Mouse (Mus musculus) frontal cortex, postnatal 25 days (tissue): ENCODE measurements at regions not wholly inside any gene's neighbourhood (a gene's known extent, or its start where the extent isn't known, plus 50 kb on each side); places are given as distances from the start of the nearest gene placed in this dataset.
A peak's percentile ranks its signal among the peaks of the same experiment; 100 is the strongest.

Experiments
- DNase-seq, 2 experiments: peaks; one replicate each; pipeline ENCODE4 v3.0.0; 2022; ENCODE audit warnings: low spot score in 2 of 2

DNA sequence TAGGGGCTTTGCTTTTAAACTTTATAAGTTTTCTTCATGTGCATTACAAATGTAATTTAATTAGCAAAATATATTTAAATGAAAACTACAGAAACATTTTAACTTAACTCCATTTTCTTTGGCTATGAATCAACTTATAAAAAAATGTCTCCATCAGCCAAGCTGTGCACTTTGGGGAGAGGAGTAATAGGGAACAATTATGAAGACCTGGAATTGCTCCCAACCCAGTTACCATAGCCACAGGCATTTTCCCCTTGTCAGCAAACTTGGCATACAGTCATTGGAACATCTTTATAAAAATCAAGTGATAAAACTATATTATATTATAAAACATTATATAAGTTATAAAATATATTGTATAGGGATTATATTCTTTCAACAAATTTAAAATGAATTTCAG lies 65.0 kb downstream of the Atxn7l3b start:
- no peak for DNase-seq

DNA sequence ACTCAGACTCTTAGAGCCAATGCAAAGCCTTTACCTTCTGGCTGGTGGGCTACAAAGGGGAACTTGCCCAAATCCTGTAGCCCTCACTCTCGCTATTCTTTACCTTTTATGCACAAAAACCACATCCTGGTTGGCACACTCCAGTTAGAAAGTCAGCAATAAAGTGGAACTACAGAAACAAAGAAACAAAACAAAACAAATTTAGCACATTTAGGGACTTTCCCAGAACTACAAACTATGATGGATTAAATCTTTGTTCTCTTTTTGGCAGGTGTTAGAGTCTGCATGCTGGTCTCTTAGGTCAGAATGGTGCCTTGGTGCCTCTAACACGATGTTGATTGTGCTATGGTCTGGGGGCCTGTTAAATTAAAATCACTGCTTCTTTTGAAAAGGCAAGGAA lies 65.4 kb downstream of the Atxn7l3b start:
- DNase-seq, result no peak

DNA sequence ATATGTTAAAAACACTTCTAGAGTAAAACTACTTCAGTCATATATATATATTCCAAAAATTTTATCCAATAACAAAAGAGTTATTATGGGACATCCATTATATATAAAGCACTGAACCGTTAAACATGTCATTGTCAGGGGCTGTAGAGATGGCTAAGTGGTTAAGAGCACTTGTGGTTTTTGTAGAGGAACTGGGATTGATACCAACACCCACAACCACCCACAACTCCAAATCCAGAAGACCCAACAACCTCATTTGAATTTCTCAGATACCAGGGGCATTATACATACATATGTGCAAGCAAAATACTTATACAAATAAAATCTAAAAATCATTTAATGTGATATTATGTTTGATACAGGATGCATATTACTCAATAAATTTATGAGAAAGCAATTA lies 76.8 kb downstream of the Atxn7l3b start:
- DNase-seq, result no peak

DNA sequence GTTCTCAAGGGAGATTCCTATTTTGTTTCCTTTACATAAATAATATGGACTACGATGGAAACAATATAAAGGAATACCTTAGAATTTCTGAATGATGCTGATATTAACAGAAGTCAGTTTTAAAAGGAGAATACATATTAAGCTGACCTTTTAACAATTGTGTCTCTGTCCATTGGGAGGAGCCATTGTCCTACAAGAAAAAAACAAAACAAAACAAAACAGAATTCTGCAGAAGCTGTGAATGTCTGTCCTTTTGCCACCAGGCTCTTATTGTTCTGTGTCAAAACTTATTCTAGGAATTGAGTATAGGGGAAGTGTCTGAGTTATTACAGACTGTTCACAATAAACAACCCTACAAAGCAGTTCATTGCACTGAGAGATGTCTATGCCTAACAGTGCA lies 82.6 kb downstream of the Atxn7l3b start:
- DNase-seq, result no peak

DNA sequence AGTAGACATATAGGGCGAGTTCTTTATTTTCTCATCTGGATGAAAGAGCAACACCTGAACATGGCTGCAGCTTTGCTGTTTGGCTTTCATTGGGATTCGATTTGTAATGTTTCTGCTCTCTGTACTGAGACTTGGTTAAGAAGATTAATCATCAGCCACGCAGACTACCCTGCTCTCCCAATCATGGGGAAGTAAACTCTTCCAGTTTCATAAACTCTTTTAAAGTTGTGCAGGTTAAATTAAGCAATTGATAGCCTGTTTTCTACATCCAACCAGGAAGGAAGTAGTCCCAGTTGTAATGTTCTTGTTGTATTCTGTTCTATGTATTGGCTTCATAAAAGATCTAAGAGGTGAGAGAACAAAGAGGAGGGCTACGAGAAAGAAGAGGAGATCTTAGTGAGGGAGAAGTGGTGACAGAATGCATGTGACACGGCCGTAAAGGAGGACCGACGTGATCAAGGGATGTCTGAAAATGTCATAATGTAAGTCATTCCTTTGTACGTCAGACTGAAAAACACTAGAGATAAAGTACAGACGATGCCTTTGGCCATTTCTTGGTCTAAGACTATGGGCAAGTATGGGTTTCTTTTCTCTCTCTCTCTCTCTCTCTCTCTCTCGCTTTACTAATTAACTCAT lies 91.3 kb downstream of the Atxn7l3b start:
- DNase-seq, result no peak

DNA sequence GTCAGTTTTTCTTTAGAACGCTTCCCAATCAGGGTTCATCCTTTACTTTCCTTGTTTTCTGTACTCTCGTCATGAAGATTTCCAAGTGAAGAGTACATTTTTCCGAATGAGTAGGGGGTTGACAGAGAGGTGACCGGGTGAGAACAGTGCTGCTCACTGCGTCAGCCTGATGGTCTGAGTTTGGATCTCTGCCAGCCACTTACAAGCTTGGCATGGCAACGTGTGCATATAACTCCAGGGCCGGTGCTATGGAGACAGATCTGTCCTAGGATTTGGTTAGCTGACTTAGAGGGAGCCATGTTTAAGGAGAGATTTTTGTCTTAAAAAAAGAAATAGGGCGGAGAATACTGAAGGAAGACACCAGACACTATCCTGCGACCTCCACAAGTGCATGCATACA lies 92.8 kb downstream of the Atxn7l3b start:
- DNase-seq, result no peak

DNA sequence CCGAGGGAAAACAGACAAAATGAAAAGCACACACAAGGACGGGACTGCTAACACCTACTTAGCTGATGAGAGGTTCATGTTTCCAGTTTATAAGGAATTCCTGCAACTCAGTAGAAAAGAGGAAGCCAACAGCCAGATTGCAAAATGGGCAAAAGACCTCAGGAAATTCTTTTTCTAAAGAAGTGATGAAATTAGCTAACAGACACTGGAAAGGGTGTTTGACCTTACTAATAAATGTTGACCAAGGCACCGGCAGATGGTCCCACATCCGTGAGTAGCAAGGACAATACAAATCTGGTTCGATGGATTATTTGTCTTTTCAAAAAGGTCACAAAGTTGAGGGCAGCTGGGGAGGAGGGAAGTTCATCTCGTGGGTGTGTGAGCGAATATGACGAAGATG lies 93.3 kb downstream of the Atxn7l3b start:
- no peak for DNase-seq

DNA sequence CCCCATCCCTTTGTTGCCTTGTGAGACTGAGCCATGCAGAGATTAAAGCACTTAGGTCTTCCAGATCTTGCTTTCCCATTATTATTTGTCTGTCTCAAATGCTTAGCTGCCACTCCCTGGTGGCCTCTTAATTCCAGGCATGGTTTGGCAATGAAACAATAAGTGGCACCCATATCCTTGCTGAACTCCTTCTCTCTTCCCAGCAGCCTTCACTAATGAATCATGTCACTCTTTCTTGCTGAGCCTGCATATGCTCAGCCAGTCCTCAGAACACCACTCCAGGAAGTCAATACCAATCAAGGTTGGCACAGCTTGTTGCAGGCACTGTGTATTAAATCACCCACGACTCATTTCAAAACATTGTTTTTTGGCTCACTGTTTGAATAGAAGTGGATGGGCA lies 118.6 kb downstream of the Atxn7l3b start:
- no peak for DNase-seq

DNA sequence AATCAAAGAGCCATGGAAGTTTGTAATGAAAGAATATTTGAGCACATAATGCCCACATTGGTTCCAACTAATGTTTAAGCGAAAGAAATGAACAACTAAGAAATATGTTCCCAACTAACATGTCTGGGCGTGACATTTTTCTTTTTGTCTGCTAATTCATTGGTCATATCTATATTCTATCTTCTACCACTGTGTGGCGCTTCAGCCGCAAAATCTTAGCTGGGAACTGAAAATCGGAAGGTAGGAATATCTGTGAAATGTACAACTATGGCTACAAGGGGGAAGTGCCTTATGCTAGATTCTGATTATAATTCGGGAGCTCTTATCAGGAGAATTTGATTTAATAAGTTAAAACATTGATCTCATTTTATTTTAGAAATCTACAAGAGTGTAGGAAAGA lies 125.2 kb downstream of the Atxn7l3b start:
- peak in 1 of 2 experiments; percentile 5 for DNase-seq

DNA sequence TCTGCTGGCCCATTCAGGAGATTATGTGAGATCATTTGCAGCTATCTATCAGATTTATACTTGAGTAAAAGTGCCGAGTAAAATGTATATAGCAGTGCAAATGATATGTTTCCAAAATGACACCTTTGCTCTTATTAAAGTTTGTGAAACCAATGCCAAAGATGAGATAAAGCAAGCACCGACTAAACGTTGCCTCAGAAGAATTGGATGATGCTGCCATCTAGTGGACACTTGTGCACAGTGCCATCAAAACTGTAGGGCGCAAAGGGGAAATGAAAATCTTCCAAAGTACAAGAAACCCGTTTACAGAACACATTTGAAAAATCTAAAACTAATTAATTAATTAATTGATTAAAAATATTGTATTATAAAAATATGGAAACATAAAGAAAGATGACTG lies 127.2 kb downstream of the Atxn7l3b start:
- DNase-seq, result peak; percentile 6 to 34

DNA sequence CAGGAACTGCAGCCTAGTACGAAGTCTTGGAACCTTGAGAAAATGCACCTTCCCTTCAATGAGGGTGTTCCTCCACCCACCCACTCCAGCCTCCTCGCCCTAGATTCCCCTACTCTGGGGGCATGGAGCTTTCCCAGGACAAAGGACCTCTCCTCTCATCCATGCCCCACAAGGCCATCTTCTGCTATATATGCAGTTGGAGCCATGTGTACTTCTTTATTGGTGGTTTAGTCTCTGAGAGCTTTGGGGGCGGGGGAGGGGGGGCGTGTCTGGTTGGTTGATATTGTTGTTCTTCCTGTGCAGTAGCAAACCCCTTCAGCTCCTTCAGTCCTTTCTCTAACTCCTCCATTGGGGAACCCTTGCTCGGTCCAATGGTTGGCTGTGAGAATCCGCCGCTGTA lies 130.2 kb downstream of the Atxn7l3b start:
- DNase-seq, result no peak

DNA sequence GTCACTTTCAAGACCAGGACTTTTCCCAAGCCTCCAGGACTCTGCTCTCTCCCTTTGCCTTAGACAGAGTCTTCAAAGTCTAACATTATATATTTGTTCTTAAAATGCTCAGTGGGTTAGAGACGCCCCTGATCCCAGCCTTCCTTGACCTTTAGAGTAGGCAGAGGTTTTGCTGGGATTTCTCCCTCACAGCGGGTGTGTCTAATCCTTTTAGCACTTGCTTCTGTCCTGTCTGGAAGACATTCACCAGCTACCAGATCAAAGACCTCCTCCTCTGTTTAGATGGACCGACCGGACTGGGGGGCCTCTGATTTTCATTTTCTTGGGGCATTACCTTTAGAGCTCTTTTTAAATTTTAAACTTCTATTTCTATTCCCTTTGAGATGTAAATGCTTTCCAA lies 130.7 kb downstream of the Atxn7l3b start:
- DNase-seq, result no peak

DNA sequence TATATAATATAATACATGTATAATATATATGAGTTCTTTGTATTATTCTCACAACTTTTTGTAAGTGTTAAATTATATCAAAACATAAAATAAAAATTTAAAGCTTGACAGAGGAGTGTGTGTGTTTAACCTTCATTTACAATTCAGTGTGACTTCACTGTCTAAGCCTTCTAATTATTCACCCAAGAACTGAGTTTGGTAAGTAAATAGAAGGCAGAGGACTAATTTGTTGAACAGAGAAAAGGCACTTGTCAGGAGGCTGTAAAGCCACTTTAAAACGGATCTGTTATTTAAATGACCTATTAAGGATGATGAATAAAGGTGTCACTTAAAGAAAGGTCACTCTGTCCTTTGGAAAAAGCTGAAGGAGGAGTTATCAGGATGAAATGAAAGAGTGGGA lies 132.9 kb downstream of the Atxn7l3b start:
- DNase-seq, result no peak

DNA sequence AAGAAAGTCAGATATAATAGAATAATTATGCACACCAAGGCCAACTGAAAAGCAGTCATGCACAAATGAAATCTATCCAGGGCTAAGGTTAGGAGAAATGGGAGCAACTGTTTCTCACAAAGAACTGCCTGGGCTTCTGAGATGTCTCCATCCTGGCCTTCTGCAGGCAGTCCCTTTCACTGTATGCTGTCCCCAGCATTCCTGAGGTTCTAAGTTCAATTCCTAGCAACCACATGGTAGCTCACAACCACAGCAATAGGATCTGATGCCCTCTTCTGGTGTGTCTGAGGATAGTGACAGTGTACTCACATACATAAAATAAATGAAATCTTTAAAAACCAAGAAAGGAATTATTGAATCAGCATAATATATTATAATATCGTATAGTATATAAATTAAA lies 133.3 kb downstream of the Atxn7l3b start:
- DNase-seq, result no peak

DNA sequence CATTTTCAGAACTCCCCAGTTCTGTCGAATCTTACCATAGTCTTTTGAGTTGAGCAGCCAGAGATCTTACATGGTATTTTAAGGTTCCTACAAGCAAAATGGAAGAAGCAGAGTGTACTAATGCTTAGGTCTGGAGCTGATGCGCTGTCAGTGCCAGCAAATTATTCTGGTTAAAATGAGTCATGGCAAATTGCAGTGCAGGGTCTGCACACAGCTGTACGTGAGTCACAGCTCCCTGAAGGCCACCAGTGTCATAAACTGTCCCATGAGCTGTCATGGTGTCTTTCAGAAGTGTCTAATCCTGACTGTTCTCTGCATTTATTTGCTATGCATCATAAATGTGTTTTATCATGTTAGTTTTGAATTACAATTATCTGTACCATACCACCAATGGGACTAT lies 140.6 kb downstream of the Atxn7l3b start:
- DNase-seq, result no peak

DNA sequence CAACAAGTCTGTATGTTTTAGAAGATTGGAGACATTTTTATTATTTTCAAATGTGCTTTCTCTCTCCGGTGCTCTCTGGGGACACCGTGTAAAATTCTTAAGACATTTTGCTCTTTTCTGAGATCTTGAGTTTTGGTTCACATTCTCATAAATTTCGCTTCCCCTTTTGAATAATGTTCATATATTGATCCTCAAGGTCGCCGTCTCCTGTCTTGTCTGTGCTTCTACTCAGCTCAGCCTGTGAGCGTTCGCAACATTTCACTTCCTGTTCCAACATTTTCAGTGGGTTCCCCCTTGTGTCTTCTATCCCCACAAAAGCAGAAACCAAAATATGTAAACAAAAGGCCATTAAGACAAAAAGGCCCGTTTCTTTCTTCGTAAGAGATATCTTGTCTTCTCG lies 154.5 kb downstream of the Atxn7l3b start:
- DNase-seq, result no peak

DNA sequence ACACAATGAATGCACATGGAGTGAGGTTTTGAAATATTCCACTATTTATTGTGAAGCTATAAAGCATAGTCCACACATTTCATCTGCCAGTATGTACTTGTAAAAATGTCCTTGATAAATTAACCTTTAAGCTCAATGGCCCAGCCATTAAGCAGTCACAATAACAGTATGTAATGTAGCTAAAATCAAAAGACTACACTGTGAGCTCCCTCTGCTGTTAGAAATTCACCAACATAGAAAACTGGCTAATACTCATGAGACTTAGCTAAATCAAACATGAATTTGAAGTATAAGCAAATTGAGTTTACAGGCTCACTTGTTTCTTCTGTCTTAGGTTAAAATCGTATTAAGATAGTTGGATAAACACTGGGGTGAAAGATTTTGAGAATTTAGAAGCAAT lies 182.1 kb downstream of the Atxn7l3b start:
- no peak for DNase-seq

DNA sequence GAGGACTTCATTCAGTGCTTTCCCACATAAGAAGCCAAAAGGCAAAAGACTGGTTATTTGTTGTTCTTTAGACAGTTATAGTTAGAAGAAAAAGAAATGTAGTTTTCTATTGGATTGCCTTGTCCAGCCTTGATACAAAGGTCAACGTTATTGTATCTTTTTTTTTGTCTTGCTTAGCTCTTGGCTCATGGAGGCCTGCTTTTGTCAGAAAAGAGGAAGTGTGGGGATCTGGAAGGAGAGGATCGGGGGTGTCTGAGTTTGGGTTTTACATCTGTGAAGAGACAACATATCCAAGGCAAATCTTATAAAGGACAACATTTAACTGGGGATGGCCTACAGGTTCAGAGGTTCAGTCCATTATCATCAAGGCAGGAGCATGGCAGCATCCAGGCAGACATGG lies 185.3 kb downstream of the Atxn7l3b start:
- DNase-seq, result no peak

DNA sequence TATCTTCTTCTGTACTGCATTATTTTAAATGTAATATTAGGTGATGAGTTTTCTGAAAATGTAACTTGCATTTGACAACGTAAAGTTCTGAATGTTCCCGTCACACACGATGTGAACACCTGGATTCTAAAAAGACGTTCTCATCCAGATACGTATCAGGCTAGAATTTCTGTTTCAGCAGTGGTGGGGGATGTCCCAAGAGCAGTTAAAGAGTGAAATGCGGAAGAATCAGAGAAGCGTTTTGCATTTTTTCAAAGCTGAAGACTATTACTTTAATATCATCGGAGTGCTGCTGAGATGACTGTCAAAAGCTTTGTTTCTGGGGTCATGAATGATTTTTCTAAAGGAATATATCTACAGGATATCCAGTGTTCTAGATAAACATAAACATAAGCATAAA lies 186.7 kb downstream of the Atxn7l3b start:
- DNase-seq, result no peak
